Mouse (Mus musculus): ENCODE results near the gene Enah. TPM values are rescaled to one million over a fixed set of nuclear protein-coding genes. Genes with fewer than 3 reads are reported as not detected.

The Enah gene
- 24.4 and 29.0 TPM in 2 replicates for polyA plus RNA-seq (2016; fragmentation: Nextera tagmentation; extraction: Ambion mirVana)

DNA sequence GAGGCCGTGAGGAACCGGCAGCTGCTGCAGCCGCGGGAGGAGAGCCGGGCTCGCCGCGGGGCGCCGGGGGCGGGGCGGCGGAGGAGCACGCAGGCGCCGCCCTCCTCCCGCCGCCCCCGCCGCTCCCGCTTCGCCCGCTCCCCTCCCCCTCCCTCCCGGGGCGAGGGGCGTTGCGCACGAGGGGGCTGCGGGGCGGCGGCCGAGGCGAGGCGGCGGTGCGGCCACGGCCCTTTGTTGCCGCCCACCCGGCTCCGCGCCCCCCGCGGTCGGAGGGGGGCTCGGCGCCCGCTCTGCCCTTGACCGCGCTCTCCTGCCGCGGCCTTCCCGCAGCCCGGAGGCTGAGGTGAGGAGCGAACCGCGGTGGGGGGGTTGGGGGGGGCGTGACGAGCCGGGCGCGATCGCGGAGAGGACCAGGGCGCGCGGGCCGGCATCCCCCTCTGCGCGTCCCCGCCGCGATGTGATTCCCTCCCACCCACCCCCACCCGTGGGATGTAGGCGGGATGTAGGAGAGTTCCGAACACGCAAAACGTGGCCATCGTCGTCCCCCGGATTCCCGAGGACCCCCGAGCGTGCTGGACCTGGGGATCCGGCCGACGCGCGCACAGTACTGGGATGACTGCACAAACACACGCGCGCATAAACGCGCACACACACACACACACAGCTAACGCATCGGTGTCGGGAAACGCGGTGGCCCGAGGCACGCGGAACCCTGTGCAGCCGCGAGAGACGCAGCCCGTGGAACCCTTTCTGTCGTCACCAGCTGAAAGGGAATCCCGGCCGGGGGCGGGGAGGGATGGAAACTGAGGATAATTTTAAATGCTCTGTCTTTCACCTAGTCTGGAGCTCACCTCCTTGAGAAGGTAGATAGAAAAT lies at the start of gene Enah:
Enah (minus strand) TSS at position 65 of the 876 bp plus-strand sequence.
- Histone ChIP-seq H3K9me3 (no peaks in the 10 kb centered on the region), H3K27me3 (ENCODE audit: insufficient read depth, poor library complexity, severe bottlenecking) (0 out of 2 replicates have a peak, but pooled peaks cover 5% of the 10 kb centered on the region), H3K4me3 (peak within 1 kb of the TSS; percentile 73), H3K27ac (peak within 1 kb of the TSS; percentile 99), H3K4me1 (replicated peaks) (peaks cover 31% of the 10 kb centered on the region), H3K36me3 (peaks cover 9% of the 10 kb centered on the region)
- DNase-seq (ENCODE audit: low spot score), result peak; percentile 75
- under 1% methylated on average over 90 of the region's 109 CpGs for WGBS

DNA sequence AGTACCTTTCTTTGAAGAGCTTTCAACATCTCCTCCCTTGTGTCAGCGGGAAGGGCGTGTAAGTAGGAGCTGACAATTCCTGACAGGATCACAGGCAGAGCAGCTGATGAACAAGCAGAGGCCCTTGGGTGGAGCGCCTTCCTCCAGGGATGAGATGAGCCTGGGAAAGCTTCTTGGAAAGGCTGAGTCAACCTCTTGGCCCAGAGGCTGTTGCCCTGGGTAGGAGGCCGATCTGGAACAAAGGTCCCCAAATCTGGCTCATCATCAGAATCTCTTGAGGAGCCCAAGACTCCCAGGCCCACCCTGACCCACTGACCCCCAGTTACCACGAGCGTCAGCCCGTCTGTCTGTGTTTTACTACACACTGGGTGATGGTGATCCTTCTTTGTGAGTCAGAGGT lies 48.3 kb upstream of the Enah start:
- no peak overlapping the region for H3K4me3 ChIP-seq
- no peak for DNase-seq (ENCODE audit: low spot score)
- H3K9me3 ChIP-seq, result no peaks in the 10 kb centered on the region
- 0 out of 2 replicates have a peak, but pooled peaks cover 3% of the 10 kb centered on the region for H3K4me1 ChIP-seq (replicated peaks)
- no peaks in the 10 kb centered on the region for H3K27me3 ChIP-seq (ENCODE audit: insufficient read depth, poor library complexity, severe bottlenecking)
- WGBS, result 82% methylated on average over 7 of the region's 7 CpGs
- no peak overlapping the region for H3K27ac ChIP-seq
- H3K36me3 ChIP-seq, result no peaks in the 10 kb centered on the region

DNA sequence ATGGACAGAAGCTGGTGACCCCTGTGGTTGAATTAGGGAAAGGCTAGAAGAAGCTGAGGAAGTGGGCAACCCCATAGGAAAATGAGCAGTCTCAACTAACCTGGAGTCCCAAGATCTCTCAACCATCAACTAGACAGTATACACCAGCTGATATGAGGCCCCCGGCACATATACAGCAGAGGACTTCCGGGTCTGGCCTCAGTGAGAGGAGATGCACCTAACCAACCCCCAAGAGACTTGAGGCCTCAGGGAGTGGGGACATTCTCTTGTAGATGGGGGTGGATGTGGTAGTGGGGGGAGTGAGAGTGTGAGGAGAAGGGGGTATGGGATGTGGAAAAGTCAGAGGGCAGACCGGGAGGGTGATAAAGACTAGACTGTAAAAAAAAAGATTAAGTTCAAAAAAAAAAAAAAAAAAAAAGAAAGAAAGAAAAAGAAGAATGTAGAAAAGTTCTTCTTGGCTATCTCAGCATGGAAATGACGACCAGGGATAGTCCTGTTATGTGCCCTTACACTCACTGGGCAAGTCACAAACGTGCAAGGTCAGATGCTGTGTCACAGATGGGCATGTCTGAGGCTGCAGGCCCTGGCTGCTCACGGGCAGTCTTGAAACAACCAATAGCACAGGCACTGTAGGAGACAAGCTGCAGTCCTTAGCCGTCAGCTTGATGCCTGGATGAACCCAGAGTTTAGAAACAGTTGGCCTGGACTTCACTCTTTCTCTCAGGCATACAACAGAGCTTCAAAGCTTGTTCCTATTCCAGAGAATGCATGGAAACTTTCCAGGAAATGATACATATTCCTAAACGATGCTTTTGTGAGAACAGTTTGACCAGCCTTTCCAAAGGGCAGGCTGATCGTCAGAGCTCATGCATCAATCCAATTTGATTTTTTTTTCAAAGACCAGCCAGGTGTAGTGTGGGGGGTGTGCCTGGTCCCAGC lies 47.0 kb upstream of the Enah start:
- Histone ChIP-seq H3K4me1 (replicated peaks) (0 out of 2 replicates have a peak, but pooled peaks cover 3% of the 10 kb centered on the region), H3K27me3 (ENCODE audit: insufficient read depth, poor library complexity, severe bottlenecking) (no peaks in the 10 kb centered on the region), H3K4me3 (no peak overlapping the region), H3K27ac (no peak overlapping the region), H3K9me3 (no peaks in the 10 kb centered on the region), H3K36me3 (no peaks in the 10 kb centered on the region)
- WGBS, result 77% methylated on average over 9 of the region's 9 CpGs
- no peak for DNase-seq (ENCODE audit: low spot score)

DNA sequence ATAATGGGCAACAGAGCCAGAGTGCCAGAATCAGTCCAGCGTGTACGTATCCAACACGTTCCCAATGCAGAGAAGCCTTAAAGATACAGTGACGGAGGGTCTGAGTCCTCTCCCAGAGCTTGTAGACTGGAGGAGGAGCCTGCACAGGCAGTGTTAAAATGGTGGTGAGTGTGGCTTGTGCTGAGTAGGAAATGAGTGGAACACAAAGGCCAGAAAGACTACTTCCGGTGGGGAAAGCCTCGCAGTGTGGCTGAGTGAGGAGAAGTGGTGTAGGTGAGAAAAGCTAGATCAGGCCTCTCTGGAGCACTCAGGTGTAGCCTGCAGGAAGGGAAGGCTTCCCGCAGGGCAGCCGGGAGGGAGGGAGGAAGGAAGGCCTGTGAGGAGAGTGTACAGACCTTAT lies 43.9 kb upstream of the Enah start:
- no peaks in the 10 kb centered on the region for H3K9me3 ChIP-seq
- no peaks in the 10 kb centered on the region for H3K27me3 ChIP-seq (ENCODE audit: insufficient read depth, poor library complexity, severe bottlenecking)
- no peak overlapping the region for H3K27ac ChIP-seq
- 72% methylated on average over 8 of the region's 8 CpGs for WGBS
- no peaks in the 10 kb centered on the region for H3K36me3 ChIP-seq
- no peak overlapping the region for H3K4me3 ChIP-seq
- no peak for DNase-seq (ENCODE audit: low spot score)
- H3K4me1 ChIP-seq (replicated peaks), result peaks cover 4% of the 10 kb centered on the region; the same call in 1 of the 2 replicates

DNA sequence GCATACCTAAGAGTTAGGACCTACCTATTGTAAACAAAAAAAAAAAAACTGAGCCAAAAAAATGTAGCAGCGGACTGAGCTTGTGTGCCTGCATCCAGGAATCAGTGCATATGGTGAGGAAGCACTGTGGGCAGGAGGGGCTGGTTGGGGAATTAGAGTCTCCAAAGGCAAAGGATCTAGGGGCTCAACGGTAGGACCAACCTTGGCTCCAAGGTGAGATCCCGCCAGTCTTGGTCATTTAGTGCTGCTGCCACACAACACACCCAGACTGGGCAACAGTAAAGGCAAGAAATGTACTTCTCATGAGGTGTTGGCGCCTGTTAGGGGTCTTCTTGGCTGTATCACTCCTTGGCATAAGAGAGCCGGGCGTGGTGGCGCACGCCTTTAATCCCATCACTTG lies 43.0 kb upstream of the Enah start:
- Histone ChIP-seq H3K27ac (no peak overlapping the region), H3K4me3 (no peak overlapping the region), H3K36me3 (no peaks in the 10 kb centered on the region), H3K27me3 (ENCODE audit: insufficient read depth, poor library complexity, severe bottlenecking) (no peaks in the 10 kb centered on the region), H3K9me3 (no peaks in the 10 kb centered on the region), H3K4me1 (replicated peaks) (peaks cover 11% of the 10 kb centered on the region; the same call in 1 of the 2 replicates)
- 95% methylated on average over 8 of the region's 8 CpGs for WGBS
- DNase-seq (ENCODE audit: low spot score), result no peak

DNA sequence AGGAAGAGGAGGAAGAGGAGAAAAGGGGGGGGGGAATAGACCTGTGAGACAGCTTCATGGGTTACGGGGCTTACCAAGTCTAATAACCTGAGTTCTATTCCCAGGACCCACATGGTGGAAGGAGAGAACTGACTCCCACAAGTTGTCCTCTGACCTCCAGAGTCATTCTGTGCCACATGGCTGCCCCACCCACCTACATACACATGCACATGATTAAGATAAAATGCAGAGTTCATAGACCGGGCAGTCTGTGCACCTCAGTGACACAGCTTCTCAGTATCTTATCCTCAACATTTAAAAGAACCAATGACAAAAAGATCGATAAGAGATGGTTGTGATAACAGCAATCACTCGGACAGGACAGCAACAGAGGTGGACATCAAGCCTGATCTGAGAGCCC lies 41.4 kb upstream of the Enah start:
- no peak for DNase-seq (ENCODE audit: low spot score)
- WGBS, result 87% methylated on average over 4 of the region's 4 CpGs
- H3K9me3 ChIP-seq, result no peaks in the 10 kb centered on the region
- no peak overlapping the region for H3K27ac ChIP-seq
- peaks cover 11% of the 10 kb centered on the region; the same call in 1 of the 2 replicates for H3K4me1 ChIP-seq (replicated peaks)
- no peaks in the 10 kb centered on the region for H3K36me3 ChIP-seq
- H3K4me3 ChIP-seq, result no peak overlapping the region
- no peaks in the 10 kb centered on the region for H3K27me3 ChIP-seq (ENCODE audit: insufficient read depth, poor library complexity, severe bottlenecking)

DNA sequence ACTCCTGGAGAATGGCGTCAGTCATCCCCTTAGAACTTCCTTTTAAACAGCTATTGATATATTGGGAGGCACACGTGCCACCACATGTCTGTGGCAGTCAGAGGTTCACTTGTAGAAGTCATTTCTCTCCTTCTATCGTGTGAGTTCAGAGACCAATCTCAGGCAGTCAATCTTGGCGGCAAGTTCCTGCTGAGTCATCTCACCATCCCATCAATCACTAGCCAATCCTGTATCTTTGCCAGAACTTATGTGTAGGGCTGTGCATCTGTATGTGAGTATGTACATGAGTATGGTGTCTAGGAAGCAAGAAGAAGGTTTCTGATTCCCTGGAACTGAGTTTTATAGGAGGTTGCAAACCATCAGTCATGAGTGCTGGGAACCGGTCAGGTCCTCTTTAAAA lies 40.0 kb upstream of the Enah start:
- Histone ChIP-seq H3K9me3 (no peaks in the 10 kb centered on the region), H3K27ac (no peak overlapping the region), H3K4me3 (no peak overlapping the region), H3K27me3 (ENCODE audit: insufficient read depth, poor library complexity, severe bottlenecking) (no peaks in the 10 kb centered on the region), H3K36me3 (no peaks in the 10 kb centered on the region), H3K4me1 (replicated peaks) (peaks cover 20% of the 10 kb centered on the region)
- DNase-seq (ENCODE audit: low spot score), result no peak
- 86% methylated on average over 5 of the region's 5 CpGs for WGBS

DNA sequence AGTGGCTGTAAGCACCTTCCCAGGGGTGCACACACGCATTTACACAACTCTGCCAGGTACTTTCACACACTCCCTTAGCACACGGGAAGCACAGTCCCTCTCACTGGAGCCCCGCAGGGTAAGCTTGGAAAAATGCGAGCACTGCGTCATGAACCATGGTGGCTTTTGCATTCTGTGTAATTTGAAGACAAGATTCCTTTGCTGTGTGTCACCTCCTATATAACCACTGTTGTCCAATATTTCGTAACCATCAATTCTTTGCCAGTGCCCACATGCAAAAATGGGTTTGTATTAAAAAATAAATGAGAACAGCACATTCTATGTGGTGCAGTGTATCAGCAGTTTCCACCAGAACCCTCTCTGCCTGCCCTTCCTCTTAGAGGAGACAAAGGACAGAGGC lies 38.2 kb upstream of the Enah start:
- H3K4me3 ChIP-seq, result no peak overlapping the region
- 85% methylated on average over 6 of the region's 6 CpGs for WGBS

DNA sequence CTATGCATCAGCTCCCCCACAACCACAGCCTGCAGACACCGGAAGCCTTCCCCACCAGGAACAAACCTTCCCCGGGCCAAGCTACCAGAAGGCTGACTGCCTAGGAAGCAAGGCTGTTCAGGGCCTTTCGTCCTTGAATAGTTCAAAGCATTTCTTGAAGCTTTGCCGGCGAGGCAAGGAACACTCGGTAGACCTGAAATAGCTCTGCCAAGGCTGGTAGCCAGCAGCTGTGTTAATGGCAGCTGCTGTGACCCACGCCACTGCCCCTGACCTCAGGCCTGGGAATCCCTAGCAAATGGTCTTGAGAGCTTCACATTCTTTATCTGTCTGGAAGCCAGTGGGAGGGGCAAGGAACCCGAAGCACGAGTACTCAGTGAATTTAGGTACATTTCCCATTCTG lies 35.3 kb upstream of the Enah start:
- Histone ChIP-seq H3K36me3 (no peaks in the 10 kb centered on the region), H3K4me3 (no peak overlapping the region), H3K27me3 (ENCODE audit: insufficient read depth, poor library complexity, severe bottlenecking) (no peaks in the 10 kb centered on the region), H3K9me3 (no peaks in the 10 kb centered on the region), H3K4me1 (replicated peaks) (peaks cover 30% of the 10 kb centered on the region), H3K27ac (peak overlapping the region; percentile 69)
- peak; percentile 28 for DNase-seq (ENCODE audit: low spot score)
- WGBS, result 48% methylated on average over 9 of the region's 9 CpGs

More for the DNA sequence above, 38.2 kb upstream of the Enah start:
- Histone ChIP-seq H3K27me3 (ENCODE audit: insufficient read depth, poor library complexity, severe bottlenecking) (no peaks in the 10 kb centered on the region), H3K4me1 (replicated peaks) (peaks cover 25% of the 10 kb centered on the region), H3K36me3 (no peaks in the 10 kb centered on the region), H3K9me3 (no peaks in the 10 kb centered on the region), H3K27ac (no peak overlapping the region)
- DNase-seq (ENCODE audit: low spot score), result no peak

DNA sequence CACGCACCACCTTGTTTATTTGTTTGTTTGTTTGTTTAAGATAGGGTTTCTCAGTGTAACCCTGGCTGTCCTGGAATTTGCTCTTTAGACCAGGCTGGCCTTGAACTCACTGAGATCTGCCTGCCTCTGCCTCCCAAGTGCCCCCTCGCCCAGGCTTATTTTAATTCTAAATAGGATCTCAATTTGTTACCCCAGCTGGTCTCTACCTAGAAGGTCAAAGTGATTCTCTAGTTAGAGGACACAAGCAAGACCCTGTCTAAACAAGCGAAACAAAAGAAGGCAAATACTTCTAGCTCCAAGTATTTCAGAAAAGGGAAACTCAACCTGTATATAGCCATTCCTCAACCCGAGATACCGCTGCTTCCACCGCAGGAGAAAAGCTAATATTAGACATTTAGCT lies 34.9 kb upstream of the Enah start:
- Histone ChIP-seq H3K4me3 (no peak overlapping the region), H3K27me3 (ENCODE audit: insufficient read depth, poor library complexity, severe bottlenecking) (no peaks in the 10 kb centered on the region), H3K27ac (peak overlapping the region; percentile 69; the same call in 1 of the 2 replicates), H3K36me3 (no peaks in the 10 kb centered on the region), H3K4me1 (replicated peaks) (peaks cover 30% of the 10 kb centered on the region), H3K9me3 (no peaks in the 10 kb centered on the region)
- no peak for DNase-seq (ENCODE audit: low spot score)
- 91% methylated on average over 6 of the region's 6 CpGs for WGBS

DNA sequence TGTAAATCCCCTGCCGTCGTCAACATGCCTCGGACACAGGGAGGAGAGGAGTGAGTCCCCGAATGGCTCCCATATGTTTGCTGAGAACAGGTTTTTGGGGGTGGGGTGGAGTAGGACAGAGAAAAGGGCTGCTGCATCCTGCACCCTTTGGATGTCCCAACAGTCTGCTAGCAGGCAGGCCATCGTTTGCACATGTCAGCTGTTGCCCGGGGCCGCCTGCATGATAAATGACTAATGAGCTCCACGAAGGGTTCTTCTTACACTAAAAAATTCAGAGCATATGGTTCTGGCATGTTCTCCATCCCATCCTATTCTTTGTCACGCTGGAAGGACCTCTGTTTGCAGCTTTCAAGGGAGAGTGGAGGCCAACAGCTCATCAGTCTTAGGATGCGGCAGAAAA lies 33.2 kb upstream of the Enah start:
- no peaks in the 10 kb centered on the region for H3K9me3 ChIP-seq
- no peak overlapping the region for H3K4me3 ChIP-seq
- WGBS, result 51% methylated on average over 10 of the region's 10 CpGs
- H3K4me1 ChIP-seq (replicated peaks), result peaks cover 22% of the 10 kb centered on the region
- no peaks in the 10 kb centered on the region for H3K36me3 ChIP-seq
- H3K27ac ChIP-seq, result peak overlapping the region; percentile 64; the same call in 1 of the 2 replicates
- H3K27me3 ChIP-seq (ENCODE audit: insufficient read depth, poor library complexity, severe bottlenecking), result no peaks in the 10 kb centered on the region
- DNase-seq (ENCODE audit: low spot score), result peak; percentile 55

DNA sequence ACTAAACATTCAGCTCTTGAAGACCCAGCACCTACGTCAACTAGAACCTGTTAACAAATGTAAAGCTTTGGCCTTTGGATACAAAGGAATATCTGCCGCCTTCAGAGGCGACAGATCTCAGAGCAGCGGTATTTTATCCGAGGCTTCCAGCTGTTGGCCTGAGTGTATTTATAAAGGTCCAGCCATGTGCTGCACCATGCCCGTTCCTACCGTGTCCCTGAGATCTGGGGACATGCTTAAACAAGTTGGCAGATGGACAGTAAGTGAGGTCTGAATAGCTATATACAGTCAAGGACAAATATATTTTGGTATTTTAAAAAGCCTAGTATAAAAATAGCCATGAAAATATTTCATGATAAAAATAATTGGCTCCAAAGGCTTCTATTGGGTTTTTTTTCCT lies 32.6 kb upstream of the Enah start:
- Histone ChIP-seq H3K9me3 (no peaks in the 10 kb centered on the region), H3K27ac (no peak overlapping the region), H3K4me1 (replicated peaks) (peaks cover 22% of the 10 kb centered on the region), H3K4me3 (no peak overlapping the region), H3K36me3 (no peaks in the 10 kb centered on the region), H3K27me3 (ENCODE audit: insufficient read depth, poor library complexity, severe bottlenecking) (no peaks in the 10 kb centered on the region)
- WGBS, result 82% methylated on average over 7 of the region's 7 CpGs
- no peak for DNase-seq (ENCODE audit: low spot score)

Data from hindbrain, embryonic 10.5 days (tissue).